Mouse (Mus musculus) cortical plate, adult 2 months (tissue): Measurements from ENCODE around the gene Pcx.

Experiments used
- CTCF ChIP-seq: fragments of 200-500 bp; IDR thresholded peaks from 2 replicates; pipeline ENCODE4 v1.5.1; 2011; ENCODE audit warnings: mild to moderate bottlenecking, control low read depth, low read length; ENCODE audit not compliant: insufficient read depth; ENCODE audit errors: extremely low read depth
- POLR2A ChIP-seq: fragments of 200-500 bp; IDR thresholded peaks from 2 replicates; pipeline ENCODE4 v1.6.1; 2011; ENCODE audit warnings: mild to moderate bottlenecking, low read length, control low read depth; ENCODE audit not compliant: insufficient read depth; ENCODE audit errors: extremely low read depth

DNA sequence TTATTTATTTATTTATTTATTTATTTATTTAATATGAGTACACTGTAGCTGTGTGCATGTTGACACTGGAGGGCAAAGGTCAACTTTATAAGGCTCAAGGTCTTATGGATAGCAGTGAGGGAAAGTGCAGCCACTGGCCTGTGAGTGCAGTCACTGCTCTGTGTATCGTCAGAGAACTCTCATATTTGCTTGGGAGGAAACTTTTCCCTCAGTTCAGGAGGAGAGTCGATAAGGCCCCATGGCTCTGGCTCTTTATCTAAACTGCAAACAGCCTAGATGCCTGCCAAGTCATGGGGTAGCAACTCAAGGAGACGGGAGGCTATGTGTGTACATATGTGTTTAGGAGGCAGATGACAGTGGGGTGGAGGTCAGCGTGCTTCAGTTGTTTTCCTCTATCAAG is 58.6 kb downstream of the Pcx start:
- TF ChIP-seq CTCF (no peak), POLR2A (no peak)
